Mouse (Mus musculus) kidney, adult 2 months (tissue): ENCODE measurements at regions not wholly inside any gene's neighbourhood (a gene's known extent, or its start where the extent isn't known, plus 50 kb on each side); places are given as distances from the start of the nearest gene placed in this dataset.

Experiments used
- CTCF ChIP-seq: fragments of 200-500 bp; conservative IDR thresholded peaks from 2 replicates; pipeline ENCODE4 v1.5.1; 2011; ENCODE audit warnings: low read depth, mild to moderate bottlenecking, control low read depth, low read length, moderate library complexity, mixed read lengths; ENCODE audit not compliant: insufficient read depth, insufficient read length
- POLR2A ChIP-seq: fragments of 200-500 bp; IDR thresholded peaks from one replicate; pipeline ENCODE4 v1.6.1; 2011; ENCODE audit warnings: low read depth, low read length, control low read depth

DNA sequence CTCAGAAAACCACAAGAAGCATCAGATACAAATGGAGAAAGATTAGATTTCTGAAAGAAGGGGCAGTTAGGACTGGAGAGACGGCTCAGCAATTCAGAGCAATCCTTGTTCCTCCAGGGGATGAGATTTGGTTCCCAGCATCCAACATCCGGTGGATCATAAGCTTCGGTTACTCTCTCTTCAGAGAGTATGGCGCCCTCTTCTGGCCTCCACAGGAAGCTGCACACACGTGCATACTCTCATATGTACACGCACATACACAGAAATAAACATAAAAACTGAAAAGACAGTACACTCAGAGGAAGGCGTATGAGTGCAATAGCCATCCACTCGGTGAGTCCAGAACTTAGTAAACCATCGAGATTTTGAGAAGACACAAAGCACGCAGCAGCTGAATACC, 91.6 kb upstream of the Mapk10 start:
- no peak for TF ChIP-seq POLR2A
- TF ChIP-seq CTCF: no peak
